Mouse (Mus musculus) hindbrain, embryonic 11.5 days (tissue): ENCODE measurements at regions not wholly inside any gene's neighbourhood (a gene's known extent, or its start where the extent isn't known, plus 50 kb on each side); places are given as distances from the start of the nearest gene placed in this dataset.

Source experiments
- ATAC-seq: fragments of 200-750 bp; cut with Nextera tagmentation; 2 replicates; pipeline ENCODE4 v1.8.0; 2017; ENCODE audit warnings: mild to moderate bottlenecking, moderate TSS enrichment, moderate library complexity; ENCODE audit not compliant: low FRiP score
- DNase-seq: peaks from one replicate; pipeline ENCODE4 v3.0.0-alpha.2; 2015; ENCODE audit warnings: low spot score
- H3K27ac ChIP-seq: fragments of 300-500 bp; sonication (generic); 2 replicates; pipeline ENCODE4 v1.5.1; 2014; ENCODE audit warnings: mild to moderate bottlenecking, low read depth, low read length
- H3K27me3 ChIP-seq: fragments of 300-500 bp; sonication (generic); 2 replicates; pipeline ENCODE4 v1.6.1; 2014; ENCODE audit warnings: mild to moderate bottlenecking, low read length, moderate library complexity, mixed read lengths; ENCODE audit not compliant: control insufficient read depth, insufficient read depth
- H3K36me3 ChIP-seq: fragments of 300-500 bp; sonication (generic); 2 replicates; pipeline ENCODE4 v1.6.1; 2014; ENCODE audit warnings: mild to moderate bottlenecking, low read length, moderate library complexity, mixed read lengths; ENCODE audit not compliant: control insufficient read depth, insufficient read depth
- H3K4me1 ChIP-seq: fragments of 300-500 bp; sonication (generic); replicated peaks from 2 replicates; pipeline ENCODE4 v1.6.1; 2014; ENCODE audit warnings: low read length, mixed read lengths; ENCODE audit not compliant: control insufficient read depth, insufficient read depth
- H3K4me2 ChIP-seq: fragments of 300-500 bp; sonication (generic); replicated peaks from 2 replicates; pipeline ENCODE4 v1.6.1; 2014; ENCODE audit warnings: mild to moderate bottlenecking, low read depth, low read length
- H3K4me3 ChIP-seq: fragments of 300-500 bp; sonication (generic); 2 replicates; pipeline ENCODE4 v1.5.1; 2014; ENCODE audit warnings: low read depth, low read length
- H3K9ac ChIP-seq: fragments of 300-500 bp; sonication (generic); 2 replicates; pipeline ENCODE4 v1.6.1; 2014; ENCODE audit warnings: low read depth, low read length
- H3K9me3 ChIP-seq: fragments of 300-500 bp; sonication (generic); 2 replicates; pipeline ENCODE4 v1.6.1; 2016; ENCODE audit warnings: low read length; ENCODE audit not compliant: control insufficient read depth
- WGBS: fragments of 180-500 bp; shearing (Covaris S2); extraction: QIAGEN DNeasy Blood & Tissue Kit; methylation state at CpG from one replicate; pipeline ENCODE4 v1.1.7; 2014; 5-methylcytosine and 5-hydroxymethylcytosine counted together

DNA sequence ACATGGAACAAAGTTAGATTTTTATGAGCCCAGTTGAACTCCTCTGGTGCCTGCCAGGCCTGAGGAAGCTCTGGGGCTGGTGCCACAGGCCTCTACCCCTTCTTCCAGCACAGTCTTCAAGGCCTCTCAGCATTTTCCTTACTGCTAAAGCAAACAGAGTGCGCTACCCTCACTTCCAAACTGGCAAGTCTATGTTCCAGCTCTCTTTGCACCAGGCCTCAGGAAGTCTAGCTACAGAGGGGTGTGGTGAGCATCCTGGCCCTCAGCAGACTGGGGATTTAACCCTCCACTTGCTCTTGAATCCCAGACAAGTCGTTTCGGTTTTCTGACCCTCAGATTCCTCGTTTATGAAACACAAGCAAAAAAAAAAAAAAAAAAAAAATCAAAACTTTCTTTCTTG, 142.4 kb downstream of the Thbs2 start:
- Histone ChIP-seq H3K9me3 (no peaks in the 10 kb centered on the region), H3K27ac (no peak overlapping the region), H3K9ac (no peak overlapping the region), H3K36me3 (no peaks in the 10 kb centered on the region), H3K27me3 (no peaks in the 10 kb centered on the region), H3K4me3 (no peak overlapping the region), H3K4me1 (no peaks in the 10 kb centered on the region), H3K4me2 (no peak overlapping the region)
- 73% methylated on average over 4 of the region's 4 CpGs for WGBS
- DNase-seq (no peak), ATAC-seq (no peak)

DNA sequence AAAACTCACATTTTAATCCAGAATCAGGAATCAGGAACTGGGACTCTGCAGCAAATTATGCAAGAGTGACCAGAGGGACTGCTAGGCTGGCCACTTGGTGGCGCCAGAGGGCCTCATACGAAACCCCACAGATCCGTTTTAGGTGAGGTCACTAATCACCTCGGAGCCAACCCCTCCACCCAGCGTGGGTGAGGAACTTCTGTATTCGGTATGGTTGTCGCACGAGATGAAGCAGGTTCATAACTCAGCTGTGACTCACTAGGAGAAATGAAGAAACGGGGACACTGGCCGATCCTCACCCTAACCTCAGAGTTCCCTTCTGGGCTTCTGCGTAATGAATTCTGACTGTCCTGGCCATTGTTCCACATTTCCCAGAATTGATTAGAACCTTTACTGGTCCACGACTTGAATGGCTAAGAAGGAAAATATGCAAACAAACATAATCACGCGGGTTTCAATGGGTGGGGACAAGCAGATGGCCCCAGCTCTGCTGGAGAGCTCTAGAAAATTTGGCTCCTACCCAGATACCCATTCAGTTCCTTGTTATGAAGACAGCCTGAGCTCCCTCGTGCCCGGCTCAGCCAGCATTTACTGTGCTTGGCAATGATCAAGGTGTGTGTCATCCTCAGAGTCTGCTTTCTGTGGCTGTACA, 148.1 kb downstream of the Thbs2 start:
- peak; percentile 63; the same call in 1 of the 2 replicates for ATAC-seq
- WGBS: 37% methylated on average over 16 of the region's 16 CpGs

DNA sequence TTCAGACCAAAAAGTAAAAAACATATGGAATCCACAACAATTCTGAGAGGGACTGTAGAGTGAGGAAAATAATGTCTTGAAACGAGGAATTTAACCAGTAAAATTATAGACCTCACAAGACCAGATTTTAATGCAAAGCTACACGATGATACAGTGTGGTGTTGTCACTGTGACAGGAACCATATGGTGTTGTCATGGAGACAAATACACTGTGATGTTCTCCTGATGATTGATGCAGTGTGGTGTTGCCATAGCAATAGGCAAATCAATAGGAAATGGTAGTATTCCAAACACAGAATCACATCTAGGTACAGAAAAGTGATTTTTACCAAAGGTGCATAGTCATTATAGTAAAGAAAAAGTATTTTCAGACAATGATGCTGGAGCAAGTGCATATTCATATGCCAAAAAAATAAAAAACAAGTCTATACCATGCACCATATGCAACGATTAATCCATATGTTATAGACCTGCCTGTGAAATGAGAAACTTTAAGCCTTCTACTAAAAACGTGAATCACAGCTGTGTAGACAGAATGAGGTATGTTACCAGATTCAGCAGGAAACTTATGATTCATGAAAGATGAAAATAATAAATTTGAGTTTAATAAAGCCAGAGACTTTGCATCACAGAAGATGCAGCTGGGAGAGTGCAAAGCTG, 149.6 kb downstream of the Thbs2 start:
- Histone ChIP-seq H3K27me3 (no peaks in the 10 kb centered on the region), H3K4me3 (no peak overlapping the region), H3K9ac (no peak overlapping the region), H3K9me3 (no peaks in the 10 kb centered on the region), H3K4me1 (no peaks in the 10 kb centered on the region), H3K36me3 (no peaks in the 10 kb centered on the region), H3K4me2 (no peak overlapping the region), H3K27ac (no peak overlapping the region)
- WGBS: 59% methylated on average over 4 of the region's 4 CpGs
- DNase-seq: peak; percentile 26
- ATAC-seq: no peak

More for the DNA sequence above, 148.1 kb downstream of the Thbs2 start:
- Histone ChIP-seq H3K27me3 (no peaks in the 10 kb centered on the region), H3K9me3 (no peaks in the 10 kb centered on the region), H3K9ac (no peak overlapping the region), H3K4me1 (no peaks in the 10 kb centered on the region), H3K27ac (no peak overlapping the region), H3K4me3 (no peak overlapping the region), H3K4me2 (no peak overlapping the region), H3K36me3 (no peaks in the 10 kb centered on the region)
- peak; percentile 84 for DNase-seq

DNA sequence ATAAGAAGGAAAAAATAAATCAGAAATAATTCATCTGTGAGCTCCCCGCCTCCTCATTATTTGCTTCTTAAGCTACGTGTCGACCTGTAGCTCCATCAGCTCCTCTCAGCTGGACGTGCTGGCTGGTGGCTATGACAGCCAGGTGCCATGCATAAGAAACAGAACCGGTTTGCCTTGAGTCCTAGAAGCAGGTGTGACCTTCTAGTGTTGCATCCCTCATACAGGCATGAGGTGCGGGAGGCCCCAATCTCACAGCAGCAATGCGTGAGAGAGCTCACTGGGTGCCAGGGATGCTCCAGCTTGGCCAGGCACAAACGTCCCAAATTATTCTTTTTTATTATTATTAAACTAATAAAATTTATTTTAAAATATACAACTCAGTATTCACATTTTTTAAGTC, 153.0 kb downstream of the Thbs2 start:
- DNase-seq (no peak), ATAC-seq (no peak)
- no peaks in the 10 kb centered on the region for H3K9me3 ChIP-seq
- H3K4me1 ChIP-seq: no peaks in the 10 kb centered on the region
- no peak overlapping the region for H3K4me2 ChIP-seq
- no peak overlapping the region for H3K9ac ChIP-seq
- WGBS: 82% methylated on average over 8 of the region's 8 CpGs
- no peak overlapping the region for H3K4me3 ChIP-seq
- H3K27ac ChIP-seq: no peak overlapping the region
- H3K36me3 ChIP-seq: no peaks in the 10 kb centered on the region
- no peaks in the 10 kb centered on the region for H3K27me3 ChIP-seq

DNA sequence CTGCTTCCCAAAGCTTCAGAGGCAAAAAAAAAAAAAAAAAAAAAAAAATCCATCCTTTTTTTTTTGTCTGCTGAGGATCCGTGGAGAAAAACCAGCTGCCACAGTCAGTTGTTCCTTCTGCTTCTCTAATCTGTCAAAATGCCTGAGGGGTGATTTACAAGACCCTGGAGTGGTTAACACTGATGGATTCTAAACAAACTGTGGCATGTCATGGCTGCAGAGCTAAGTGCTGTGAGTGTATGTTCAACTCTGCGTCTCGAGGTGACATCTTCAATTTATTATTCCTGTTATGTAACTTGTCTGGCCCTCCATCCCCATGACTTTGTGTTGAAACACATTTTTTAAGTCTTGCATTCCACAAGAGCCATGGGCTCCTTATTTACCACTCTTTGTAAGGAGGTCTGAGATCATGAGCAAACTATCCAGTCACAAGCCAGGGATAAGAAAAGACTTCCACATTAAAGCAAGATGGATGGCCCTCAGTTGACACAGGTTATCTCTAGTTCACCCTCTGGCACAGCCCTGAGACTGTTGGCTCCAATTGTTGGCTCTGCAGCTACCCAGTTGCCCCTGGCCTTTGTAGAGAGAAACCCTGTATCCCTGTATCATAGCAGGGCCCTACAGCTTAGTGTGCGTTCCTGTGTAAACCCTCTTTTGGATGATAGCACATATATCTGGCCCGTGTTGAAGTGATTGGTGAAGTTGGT, 153.6 kb downstream of the Thbs2 start:
- Histone ChIP-seq H3K4me2 (no peak overlapping the region), H3K36me3 (no peaks in the 10 kb centered on the region), H3K4me3 (no peak overlapping the region), H3K27me3 (no peaks in the 10 kb centered on the region), H3K9me3 (no peaks in the 10 kb centered on the region), H3K9ac (no peak overlapping the region), H3K4me1 (no peaks in the 10 kb centered on the region), H3K27ac (no peak overlapping the region)
- WGBS: 75% methylated on average over 5 of the region's 5 CpGs
- ATAC-seq (no peak), DNase-seq (no peak)

GRCm38 (mm10) chr17:14539651-14540050, 154.4 kb downstream of the Thbs2 start:
- Histone ChIP-seq H3K27ac (no peak overlapping the region), H3K9ac (no peak overlapping the region), H3K9me3 (no peaks in the 10 kb centered on the region), H3K4me3 (no peak overlapping the region), H3K4me2 (no peak overlapping the region), H3K36me3 (no peaks in the 10 kb centered on the region), H3K27me3 (no peaks in the 10 kb centered on the region), H3K4me1 (no peaks in the 10 kb centered on the region)
- DNase-seq (no peak), ATAC-seq (no peak)
- 43% methylated on average over 3 of the region's 3 CpGs for WGBS

- Histone ChIP-seq H3K36me3 (no peaks in the 10 kb centered on the region), H3K4me3 (no peak overlapping the region), H3K27ac (no peak overlapping the region), H3K4me2 (no peak overlapping the region), H3K4me1 (no peaks in the 10 kb centered on the region), H3K9me3 (no peaks in the 10 kb centered on the region), H3K9ac (no peak overlapping the region), H3K27me3 (no peaks in the 10 kb centered on the region)
- WGBS: 89% methylated on average over 3 of the region's 3 CpGs
- DNase-seq (no peak), ATAC-seq (no peak)
Observed at GRCm38 (mm10) chr17:14539191-14539590, 154.8 kb downstream of the Thbs2 start.

- no peaks in the 10 kb centered on the region for H3K27me3 ChIP-seq
- no peak overlapping the region for H3K4me3 ChIP-seq
- no peak for ATAC-seq
- no peak overlapping the region for H3K27ac ChIP-seq
- H3K9ac ChIP-seq: no peak overlapping the region
- WGBS: 68% methylated on average over 3 of the region's 3 CpGs
- H3K9me3 ChIP-seq: no peaks in the 10 kb centered on the region
- H3K4me2 ChIP-seq: no peak overlapping the region
- no peak for DNase-seq
- no peaks in the 10 kb centered on the region for H3K36me3 ChIP-seq
- H3K4me1 ChIP-seq: no peaks in the 10 kb centered on the region
Observed at GRCm38 (mm10) chr17:14538527-14538926, 155.5 kb downstream of the Thbs2 start.

DNA sequence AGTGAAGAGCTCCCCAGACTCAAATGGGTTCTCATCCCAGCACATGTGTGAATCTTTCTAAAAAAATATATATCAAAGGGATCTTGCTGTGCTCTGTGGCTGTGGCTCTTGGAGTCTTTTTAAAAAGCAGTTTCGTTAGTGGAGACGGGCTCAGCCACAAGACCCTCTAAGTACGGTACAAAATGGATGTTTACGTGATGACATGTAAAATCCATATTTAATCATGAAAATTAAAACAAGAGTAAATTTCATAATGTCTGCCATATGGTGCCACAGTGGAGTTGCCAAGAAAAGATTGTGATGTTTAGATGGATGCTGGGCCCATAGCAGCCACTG, 161.1 kb downstream of the Thbs2 start:
- no peak overlapping the region for H3K9ac ChIP-seq
- 97% methylated on average over 4 of the region's 4 CpGs for WGBS
- no peak for DNase-seq

More for the DNA sequence above, 161.1 kb downstream of the Thbs2 start:
- Histone ChIP-seq H3K27me3 (no peaks in the 10 kb centered on the region), H3K4me2 (no peak overlapping the region), H3K27ac (no peak overlapping the region), H3K36me3 (no peaks in the 10 kb centered on the region), H3K4me3 (no peak overlapping the region), H3K9me3 (no peaks in the 10 kb centered on the region), H3K4me1 (no peaks in the 10 kb centered on the region)
- no peak for ATAC-seq
